Mouse (Mus musculus): ENCODE results near the gene Tiparp.

Tiparp gene

DNA sequence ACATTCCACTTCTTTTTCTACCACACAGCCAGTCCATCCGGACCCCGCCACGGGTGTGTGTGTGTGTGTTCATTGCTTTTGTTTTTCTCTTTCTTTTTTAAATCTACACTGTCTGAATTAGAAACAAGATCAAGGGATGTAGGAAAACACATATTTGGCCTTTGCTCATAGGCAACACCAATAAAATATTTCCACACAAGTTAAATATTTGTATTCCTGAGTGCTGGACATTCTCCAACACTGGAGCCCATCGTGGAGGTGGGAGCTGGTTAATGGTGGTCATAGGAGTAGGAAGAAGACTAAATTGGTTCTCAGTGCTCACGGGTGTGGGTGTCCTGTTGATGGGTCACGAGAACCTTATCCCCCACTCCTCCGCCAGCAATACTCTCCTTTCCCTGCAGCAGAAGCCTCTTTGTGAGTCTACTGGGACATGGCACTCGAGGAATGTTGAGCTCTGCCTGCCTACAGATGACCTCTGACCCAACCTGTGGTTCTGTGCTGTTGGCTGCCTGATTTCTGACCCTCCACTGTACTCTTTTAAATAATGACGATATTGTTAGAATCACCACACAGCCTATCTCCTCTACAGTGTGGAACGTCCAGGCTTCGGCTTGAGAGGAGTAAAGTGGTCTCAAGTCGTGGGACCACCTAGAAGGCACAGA lies 51.2 kb downstream of the Tiparp start:
- DNase-seq (ENCODE audit: low read depth, low spot score), result no peak

DNA sequence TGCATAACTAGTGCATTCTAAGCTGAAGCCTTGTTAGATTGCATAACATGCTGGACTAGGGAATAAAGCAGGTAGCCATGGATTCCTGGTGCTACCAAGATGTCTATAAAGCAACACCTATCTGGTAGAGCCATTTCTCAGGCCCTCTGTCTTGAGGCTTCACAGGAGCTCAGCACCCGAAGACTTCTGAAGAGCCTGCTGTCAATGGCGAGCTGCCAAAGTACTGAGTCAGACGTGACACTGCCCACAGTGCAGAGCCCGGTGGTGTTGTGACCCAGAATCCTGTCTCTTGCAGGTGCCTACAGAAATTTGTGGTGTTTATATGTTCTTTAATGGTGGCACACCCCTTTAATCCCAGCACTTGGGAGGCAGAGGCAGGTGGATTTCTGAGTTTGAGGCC lies 53.4 kb downstream of the Tiparp start:
- DNase-seq (ENCODE audit: low read depth, low spot score), result peak; percentile 37

DNA sequence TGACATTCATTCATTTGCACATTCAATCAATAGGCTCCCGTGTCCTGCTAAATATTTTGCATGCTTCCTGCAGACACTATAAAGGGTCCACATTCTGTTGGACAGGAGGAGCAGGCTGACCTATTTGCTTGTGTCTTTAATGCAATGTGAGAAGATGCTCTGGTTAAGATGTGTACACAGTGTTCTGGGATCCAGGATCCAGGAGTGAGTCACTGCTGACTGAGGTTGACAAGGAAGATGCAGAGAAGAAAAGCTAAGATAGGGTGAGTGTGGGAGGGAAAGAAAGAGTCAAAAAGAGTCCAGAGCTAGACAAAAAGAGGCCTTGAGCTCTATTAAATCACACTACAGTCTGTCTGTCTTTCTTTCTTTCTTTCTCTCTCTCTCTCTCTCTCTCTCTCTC lies 56.1 kb downstream of the Tiparp start:
- DNase-seq (ENCODE audit: low read depth, low spot score), result no peak

DNA sequence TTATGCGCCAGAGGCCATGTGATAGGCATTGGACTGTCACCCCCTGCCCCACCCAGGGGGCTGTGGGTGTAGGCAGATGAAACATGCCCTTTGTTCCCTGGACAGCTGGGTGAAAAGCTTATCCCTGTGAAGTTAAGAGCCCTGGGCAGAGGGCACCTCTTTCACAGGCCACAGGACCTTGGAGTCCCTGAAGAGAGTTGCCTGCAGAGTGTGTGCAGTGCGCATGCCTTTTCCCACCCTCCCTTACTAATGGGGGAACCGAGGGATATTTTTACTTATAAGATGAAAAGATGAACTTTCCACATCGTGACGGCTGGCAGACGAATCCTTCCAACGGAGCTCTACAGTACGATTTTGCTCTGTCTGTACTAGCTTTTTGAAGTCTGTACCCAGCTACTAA lies 57.1 kb downstream of the Tiparp start:
- no peak for DNase-seq (ENCODE audit: low read depth, low spot score)

GRCm38 (mm10) chr3:65585823-65586482 lies 57.7 kb downstream of the Tiparp start:
- DNase-seq (ENCODE audit: low read depth, low spot score), result no peak

DNA sequence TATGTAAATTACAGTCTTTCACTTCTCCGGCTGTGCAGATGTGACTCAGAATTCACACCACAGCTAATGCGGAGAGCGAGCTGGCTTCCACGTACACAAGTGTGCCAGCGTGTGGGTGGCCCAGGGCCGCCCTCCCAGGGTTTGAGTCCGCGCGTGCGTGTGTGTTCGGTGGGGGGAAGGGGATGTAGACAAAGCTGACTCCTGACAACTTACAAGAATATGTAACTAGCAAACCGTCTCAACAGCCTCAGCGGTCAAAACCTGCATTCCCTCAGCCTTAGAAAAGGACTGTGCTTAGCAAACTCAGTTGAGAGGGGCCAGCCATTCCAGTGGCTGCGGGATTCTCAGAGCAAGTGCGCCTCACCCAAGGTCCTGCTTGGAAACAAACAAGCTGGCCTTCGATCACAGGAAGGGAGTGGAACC lies 58.3 kb downstream of the Tiparp start:
- peak; percentile 68 for DNase-seq (ENCODE audit: low read depth, low spot score)

GRCm38 (mm10) chr3:65586966-65587365 lies 58.8 kb downstream of the Tiparp start:
- no peak for DNase-seq (ENCODE audit: low read depth, low spot score)

DNA sequence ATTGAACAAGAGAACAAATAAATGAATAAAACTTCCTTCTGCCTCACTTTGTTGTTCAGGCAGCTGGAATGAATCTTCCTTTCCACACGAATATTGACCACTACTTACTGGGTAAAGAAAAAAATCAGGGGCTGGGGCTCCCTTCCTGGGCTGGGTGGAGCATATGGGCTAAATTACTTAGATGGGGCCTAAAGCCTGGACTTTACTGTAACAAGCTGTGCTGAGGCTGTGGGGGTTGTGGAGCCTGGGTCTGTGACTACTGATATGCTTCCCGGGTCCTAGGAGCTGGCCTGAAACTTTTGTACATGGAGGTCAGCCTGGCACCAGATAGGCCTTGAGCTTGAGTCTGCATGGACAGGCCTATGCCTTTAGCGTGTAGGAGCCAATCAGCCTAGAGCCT lies 60.2 kb downstream of the Tiparp start:
- no peak for DNase-seq (ENCODE audit: low read depth, low spot score)

DNA sequence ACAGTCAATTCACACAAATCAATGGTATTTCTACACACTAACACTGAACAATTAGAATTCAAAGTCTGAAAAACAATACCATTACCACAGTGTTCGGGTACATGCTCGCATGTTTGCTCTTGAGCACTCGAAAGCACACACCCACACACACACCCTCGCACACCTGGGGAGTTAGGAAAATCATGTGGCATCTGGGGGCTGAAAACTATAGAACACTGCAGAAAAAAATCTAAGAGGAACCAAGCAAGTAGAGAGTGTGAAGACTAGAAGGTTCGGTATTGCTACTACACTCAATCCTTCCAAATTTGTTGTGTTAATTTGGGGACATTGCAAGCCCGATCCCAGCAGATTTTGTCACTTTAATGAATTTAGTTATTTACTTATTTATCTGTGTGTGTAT lies 64.6 kb downstream of the Tiparp start:
- no peak for DNase-seq (ENCODE audit: low read depth, low spot score)

DNA sequence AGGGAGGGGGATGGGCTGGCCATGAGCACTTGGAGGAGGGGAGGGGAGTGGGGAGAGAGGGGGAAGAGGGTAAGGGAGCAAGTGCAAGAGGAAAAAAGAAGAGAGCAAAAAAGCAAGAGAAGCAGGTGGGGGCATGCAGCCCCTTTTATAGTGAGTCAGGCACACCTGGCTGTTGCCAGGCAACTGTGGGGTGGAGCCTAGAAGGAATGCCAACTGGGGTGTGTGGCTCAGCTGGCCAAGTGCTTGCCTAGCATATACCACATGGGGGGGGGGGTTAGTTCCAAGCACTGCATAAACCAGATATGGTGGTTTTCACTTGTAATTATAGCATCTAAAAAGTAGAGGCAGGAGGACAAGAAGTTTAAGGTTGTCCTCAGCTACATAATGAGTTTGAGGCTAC lies 66.3 kb downstream of the Tiparp start:
- DNase-seq (ENCODE audit: low read depth, low spot score), result no peak

DNA sequence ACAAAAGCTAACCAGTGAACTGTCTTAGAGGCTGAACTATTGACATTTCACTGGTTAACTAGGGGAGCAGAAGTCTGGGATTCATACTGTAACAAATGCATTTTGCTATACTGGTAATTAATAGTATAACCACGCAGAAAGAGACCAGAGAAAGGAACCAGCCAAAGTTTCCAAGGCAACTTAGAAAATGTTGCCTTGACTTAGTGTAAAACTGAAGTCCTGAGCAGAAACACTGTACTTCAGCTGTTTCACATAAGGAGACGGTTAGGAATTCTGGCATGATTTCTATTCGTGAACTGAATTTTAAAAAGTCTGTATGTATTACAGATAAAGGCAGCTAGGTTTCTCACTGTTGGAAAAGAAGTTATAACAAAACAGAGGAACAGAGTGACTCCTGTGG lies 67.0 kb downstream of the Tiparp start:
- DNase-seq (ENCODE audit: low read depth, low spot score), result no peak

DNA sequence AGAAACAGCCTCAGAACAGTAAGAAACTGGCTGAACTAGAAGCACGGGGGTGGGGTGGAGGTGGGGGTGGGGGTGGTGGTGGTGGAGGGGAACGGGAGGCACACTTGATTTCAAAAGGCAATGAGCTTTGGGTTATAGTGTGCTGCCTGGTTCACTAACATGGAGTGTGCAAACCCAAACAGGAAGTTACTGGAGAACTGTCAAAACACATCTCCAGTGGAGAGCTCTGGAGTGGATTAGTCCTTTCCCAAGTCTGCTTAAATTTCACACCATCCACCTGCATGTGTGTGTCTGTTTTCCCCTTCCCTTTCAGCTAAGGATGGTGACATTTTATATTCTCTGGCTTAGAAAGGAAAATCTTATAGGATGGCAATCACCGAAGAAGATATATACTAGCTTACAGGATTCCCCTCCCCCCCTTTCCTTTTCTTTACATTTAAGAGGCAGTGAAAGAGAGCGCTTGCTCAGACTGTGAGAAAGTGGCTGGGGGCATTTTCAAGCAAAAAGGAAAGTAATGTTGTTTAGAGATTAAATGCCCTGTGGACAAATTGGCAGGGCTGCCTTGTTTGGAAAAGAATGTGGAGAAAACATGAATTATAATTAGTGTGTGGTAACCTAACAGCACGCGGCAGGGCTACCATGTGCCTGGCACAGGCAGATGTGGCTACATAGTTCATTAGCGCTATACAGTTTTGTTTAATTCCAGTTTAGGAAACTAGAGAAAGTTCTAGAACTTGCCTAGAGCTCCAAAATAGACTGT lies 70.0 kb downstream of the Tiparp start:
- no peak for DNase-seq (ENCODE audit: low read depth, low spot score)

GRCm38 (mm10) chr3:65599151-65599550 lies 70.9 kb downstream of the Tiparp start:
- DNase-seq (ENCODE audit: low read depth, low spot score), result no peak

GRCm38 (mm10) chr3:65601291-65602050 lies 73.3 kb downstream of the Tiparp start:
- DNase-seq (ENCODE audit: low read depth, low spot score), result no peak

GRCm38 (mm10) chr3:65603392-65604055 lies 75.3 kb downstream of the Tiparp start:
- no peak for DNase-seq (ENCODE audit: low read depth, low spot score)

All from CD4-positive, CD25-positive, alpha-beta regulatory T cell, adult 2 months (primary cell).